Mouse (Mus musculus): ENCODE data around the gene Rdh16f1.
"Not testable (repeated sequence)": the region's sequence is repeated elsewhere in the genome, so short reads cannot be mapped to it uniquely, and the experiment has no call there.

Rdh16f1 gene

DNA sequence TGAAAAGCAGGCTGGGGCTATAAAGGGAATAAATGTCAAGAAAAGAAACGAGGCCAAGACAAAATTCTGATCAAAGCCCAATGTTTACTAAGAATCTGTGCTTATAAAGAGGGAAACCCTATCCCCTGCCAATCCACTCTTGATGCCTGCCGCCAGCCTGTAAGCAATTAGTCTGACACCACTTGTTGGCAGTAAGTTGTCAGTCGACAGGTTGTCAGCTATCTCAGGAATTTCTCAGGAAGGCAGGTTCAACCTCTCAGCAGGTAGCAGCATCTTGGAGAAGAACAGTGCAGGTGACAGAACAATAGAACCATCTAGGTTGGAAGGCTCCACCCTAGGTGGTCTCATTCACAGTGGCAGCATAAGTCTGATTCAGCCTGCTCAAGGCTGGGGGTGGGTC, 69.5 kb downstream of the Rdh16f1 start:
- no peak for DNase-seq (ENCODE audit: low spot score in 2 of 2)

DNA sequence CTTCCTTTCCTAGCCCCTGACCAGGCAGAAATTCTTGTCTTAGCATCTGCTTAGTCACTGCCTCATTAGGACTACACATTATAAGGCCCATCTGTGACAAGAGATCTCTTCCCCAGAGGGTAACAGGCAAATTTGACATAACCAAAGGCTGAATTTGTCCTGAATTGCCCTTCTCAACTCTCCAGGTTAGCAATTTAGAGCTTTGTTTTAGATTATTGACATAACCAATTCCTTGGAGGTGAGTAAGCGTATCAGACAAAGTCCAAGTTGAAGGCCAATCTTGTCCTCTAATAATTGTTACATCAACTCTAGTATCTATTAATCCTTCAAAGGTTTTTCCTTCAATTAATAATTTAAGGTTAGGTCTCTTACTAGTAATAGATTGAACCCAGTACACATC, 74.6 kb downstream of the Rdh16f1 start:
- DNase-seq (ENCODE audit: low spot score in 2 of 2), result not testable (repeated sequence)

- DNase-seq (ENCODE audit: low spot score in 2 of 2), result no peak
Observed at GRCm38 (mm10) chr10:127835292-127835691, 75.7 kb downstream of the Rdh16f1 start.

GRCm38 (mm10) chr10:127837793-127838192, 78.2 kb downstream of the Rdh16f1 start:
- not testable (repeated sequence) for DNase-seq (ENCODE audit: low spot score in 2 of 2)

GRCm38 (mm10) chr10:127838539-127838938, 79.0 kb downstream of the Rdh16f1 start:
- DNase-seq (ENCODE audit: low spot score in 2 of 2), result no peak

DNA sequence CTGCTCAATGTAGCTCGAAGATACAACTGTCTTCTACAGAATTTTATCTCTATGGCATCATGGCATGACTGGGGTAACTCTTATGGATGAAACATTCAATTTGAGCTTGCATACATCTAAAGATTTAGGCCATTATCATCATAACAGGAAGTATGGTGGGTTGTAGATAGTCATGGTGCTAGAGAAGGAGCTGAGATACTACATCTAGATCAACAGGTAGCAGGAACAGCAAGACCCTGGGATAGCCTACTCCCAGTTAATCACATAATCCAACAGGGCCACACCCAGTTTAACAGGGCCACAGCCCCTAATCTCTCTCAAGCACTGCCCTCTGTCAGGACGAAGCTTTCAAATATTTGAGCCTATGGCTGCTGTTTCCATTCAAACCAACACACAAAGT, 81.2 kb downstream of the Rdh16f1 start:
- DNase-seq (ENCODE audit: low spot score in 2 of 2), result no peak

All from heart, adult 9 months (tissue).